Comparison of ENCODE assay signal across 24 mouse cellular contexts in genomic region chr5:34249132-34249531, GRCm38 (mm10). TPM values are rescaled to one million over a fixed set of nuclear protein-coding genes. Genes with fewer than 3 reads are reported as not detected.
DNase-seq lines count a peak whose midpoint lies in the region; ATAC-seq and TF ChIP-seq lines count a peak whose summit lies in the region.
"Had no signal": no experiment of that assay in that cellular context is flagged by ENCODE, and none has a peak within 500 bp of the region (broad histone marks: within the 10 kb centered on the region; RNA-seq: fewer than 3 reads in every experiment).

No protein-coding gene starts in this region.

- H3K4me1 ChIP-seq in cerebellum, adult 2 months (ENCODE audit: control insufficient read depth, insufficient read depth, low read length), result peaks cover 69% of the 10 kb centered on the region

- no peak overlapping the region for H3K4me3 ChIP-seq in cerebellum, adult 2 months (replicated peaks; ENCODE audit: insufficient read depth, low read depth, low read length)
- H3K4me3 ChIP-seq: embryonic facial prominence, embryonic 15.5 days; erythroblast, embryonic 14.5 days; forebrain, embryonic 10.5 days; heart, embryonic 15.5 days; hindbrain, embryonic 10.5 days had no signal

- no peak for TF ChIP-seq CTCF in cerebellum, adult 2 months (IDR thresholded peaks at IDR 0.05; ENCODE audit: borderline replicate concordance, insufficient read depth, low read depth, low read length)

- no peaks in the 10 kb centered on the region for H3K27me3 ChIP-seq in cerebellum, adult 2 months (ENCODE audit: control insufficient read depth, insufficient read depth, low read length)
- H3K27me3 ChIP-seq: embryonic facial prominence, embryonic 15.5 days; heart, embryonic 15.5 days had no signal

- peak overlapping the region; percentile 42; the same call in 1 of the 2 replicates for H3K27ac ChIP-seq in cerebellum, adult 2 months (ENCODE audit: insufficient read depth, low read length)
- H3K27ac ChIP-seq: embryonic facial prominence, embryonic 15.5 days; forebrain, embryonic 10.5 days; heart, embryonic 15.5 days; hindbrain, embryonic 14.5 days had no signal

- peak; percentile 35; the same call in 1 of the 2 replicates for ATAC-seq in granulocyte monocyte progenitor cell, adult 5-6 weeks (replicated peaks; ENCODE audit: poor library complexity, severe bottlenecking)
- ATAC-seq: forebrain, embryonic 14.5 days had no signal

- no peak for TF ChIP-seq POLR2A in cerebellum, adult 2 months (IDR thresholded peaks at IDR 0.05; ENCODE audit: borderline replicate concordance, insufficient read depth, low read length)

- no peak for DNase-seq in cerebellum, adult 2 months
- no peak for DNase-seq in cerebellum, adult 9-11 months
- DNase-seq in thymus, postnatal 0 days (ENCODE audit: low spot score), result peak; percentile 62
- DNase-seq in thymus, postnatal 4 days, result peak; percentile 55
- no peak for DNase-seq in adrenal gland, postnatal 10 days
- DNase-seq in adrenal gland, postnatal 36 days, result no peak
- DNase-seq: B cell, adult 2 months; cerebellum, adult 11-12 months; cerebellum, postnatal 10 days; gastrocnemius, postnatal 36 days; heart, adult 18-20 months had no signal

- WGBS in cerebellum, adult 2 months, result 66% methylated on average over 4 of the region's 4 CpGs

RNA-seq across cellular contexts. Expression of gene Zfyve28, which starts 39.1 kb away (rescaled TPM):
- polyA plus RNA-seq in cerebellum, adult 2 months (2012; rRNA removed), result 62.9 and 69.5 TPM in 2 replicates
- total RNA-seq in granulocyte monocyte progenitor cell, adult 5-6 weeks (2014; fragmentation: Nextera tagmentation), result not detected in 2 replicates
- not detected in 2 replicates for total RNA-seq in granulocyte monocyte progenitor cell, adult 5-6 weeks (2017)
- polyA plus RNA-seq in thymus, postnatal 0 days (2015; fragmentation: Nextera tagmentation; extraction: Ambion mirVana), result 10.0 and 12.7 TPM in 2 replicates
- total RNA-seq in adrenal gland, postnatal 10 days (2021), result 1 to 10 TPM; 1.2 to 1.8 TPM
- total RNA-seq in adrenal gland, postnatal 36 days (2021), result under 1 TPM; 0.36 to 0.60 TPM
- polyA plus RNA-seq: erythroblast, embryonic 14.5 days had no signal

RNA-seq across cellular contexts. Expression of gene Cfap99, which starts 39.3 kb away (rescaled TPM):
- polyA plus RNA-seq in cerebellum, adult 2 months (2012; rRNA removed), result 1.4 and 1.7 TPM in 2 replicates
- not detected in 2 replicates for total RNA-seq in granulocyte monocyte progenitor cell, adult 5-6 weeks (2014; fragmentation: Nextera tagmentation)
- total RNA-seq in granulocyte monocyte progenitor cell, adult 5-6 weeks (2017), result not detected in 2 replicates
- polyA plus RNA-seq in thymus, postnatal 0 days (2015; fragmentation: Nextera tagmentation; extraction: Ambion mirVana), result not detected in 2 replicates
- total RNA-seq in adrenal gland, postnatal 10 days (2021), result not detected
- total RNA-seq in adrenal gland, postnatal 36 days (2021), result not detected
- total RNA-seq: adrenal gland, adult 18-20 months; gastrocnemius, adult 8-10 months; gastrocnemius, postnatal 36 days; heart, adult 18-20 months; heart, postnatal 25 days; MEL had no signal
- polyA plus RNA-seq: embryonic facial prominence, embryonic 11.5 days; erythroblast, embryonic 14.5 days; forebrain, embryonic 10.5 days; hindbrain, embryonic 10.5 days had no signal

Comparison
In these comparisons a context has a peak if more than half of its experiments do, and no peak if none do; other contexts are left out.
1. DNase-seq: peak in thymus, postnatal 0 days (single experiment) and thymus, postnatal 4 days (single experiment); none in cerebellum, adult 2 months (0 of 2), cerebellum, adult 9-11 months (single experiment), adrenal gland, postnatal 10 days (single experiment) and adrenal gland, postnatal 36 days (0 of 2).